Mouse (Mus musculus) macrophage (primary cell): ENCODE measurements around the gene Zfp947. TPM values are rescaled to one million over a fixed set of nuclear protein-coding genes. Genes with fewer than 3 reads are reported as not detected.
A peak's percentile ranks its signal among the peaks of the same experiment; 100 is the strongest.
"Not testable (repeated sequence)": the region's sequence is repeated elsewhere in the genome, so short reads cannot be mapped to it uniquely, and the experiment has no call there.

Experiments
- H3K27ac ChIP-seq: fragments of 350-480 bp; formaldehyde crosslinking; 2 replicates; pipeline ENCODE4 v1.9.0; 2021
- H3K36me3 ChIP-seq: fragments of 350-480 bp; formaldehyde crosslinking; 2 replicates; pipeline ENCODE4 v1.9.0; 2021; ENCODE audit errors: inconsistent target
- H3K4me3 ChIP-seq: fragments of 350-480 bp; formaldehyde crosslinking; 2 replicates; pipeline ENCODE4 v1.9.0; 2021; ENCODE audit errors: inconsistent target
- H3K79me2 ChIP-seq: fragments of 350-480 bp; formaldehyde crosslinking; 2 replicates; pipeline ENCODE4 v1.9.0; 2021; ENCODE audit errors: inconsistent target
- WGBS: methylation state at CpG from one replicate; pipeline ENCODE4 v1.1.7; 2026; ENCODE audit warnings: inconsistent platforms; ENCODE audit not compliant: missing documents; 5-methylcytosine and 5-hydroxymethylcytosine counted together
- polyA plus RNA-seq: library from polyadenylated mRNA; stranded (reverse); fragments of 250-400 nt; gene quantifications from 3 replicates; pipeline ENCODE4 v1.2.4, GENCODE M21; 2018; ENCODE audit warnings: inconsistent platforms
- total RNA-seq, 78 experiments: library from RNA; depleted of rRNA; stranded (reverse); fragments of 250-400 nt; gene quantifications; 1 replicate in 9 of 78; 2 replicates in 24 of 78; 3 replicates in 43 of 78; 4 replicates in 2 of 78; pipeline ENCODE4 v1.2.4; 2018; ENCODE audit warnings: inconsistent platforms in 56 of 78

Zfp947 gene
- 1 to 10 TPM in 13 of 26 experiments, under 1 TPM in 7, not detected in 6; 0.16 to 4.9 (median 1.5) TPM for total RNA-seq (2018; cell fraction: chromatin; rRNA removed)
- 1 to 10 TPM in 20 of 26 experiments, under 1 TPM in 6; 0.28 to 3.2 (median 1.9) TPM for total RNA-seq (2018; cell fraction: cytosol; rRNA removed)
- total RNA-seq (2018; cell fraction: nucleus; rRNA removed) = 1 to 10 TPM in 15 of 26 experiments, under 1 TPM in 11; 0.25 to 7.6 (median 1.1) TPM
- polyA plus RNA-seq = 1.4 to 3.0 TPM (median 2.0 TPM) in 3 replicates

DNA sequence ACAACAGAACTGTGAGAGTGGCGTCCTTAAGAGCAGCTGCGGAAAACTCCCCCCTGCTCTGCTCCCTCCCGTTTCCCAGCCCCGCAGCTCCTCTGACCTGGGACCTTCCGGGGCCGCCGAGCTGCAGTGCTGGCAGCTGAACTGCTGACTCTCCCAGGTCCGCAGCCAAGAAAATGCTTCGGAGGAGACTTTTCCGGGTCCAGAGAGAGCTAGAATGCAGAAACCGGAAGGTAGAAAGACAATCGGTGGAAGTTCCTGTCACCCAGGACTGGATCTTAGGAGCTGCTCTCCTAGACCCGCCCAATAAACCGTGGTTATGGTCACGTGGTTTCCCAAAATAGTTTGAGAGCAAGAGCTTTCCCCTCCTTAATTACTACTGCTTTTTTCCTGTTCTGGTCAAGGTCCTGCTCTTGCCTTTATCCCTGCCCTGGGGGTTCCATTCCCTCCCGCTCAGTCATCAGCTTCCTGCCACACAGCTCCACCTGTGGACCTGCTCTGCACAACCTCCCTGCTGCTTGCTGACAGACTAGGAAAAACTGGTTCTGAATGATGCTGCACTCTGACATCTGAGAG lies at the start of gene Zfp947:
TSS of gene Zfp947 (minus strand) at position 469 of the 573 bp plus-strand sequence.
- not testable (repeated sequence) for H3K27ac ChIP-seq, H3K79me2 ChIP-seq, H3K36me3 ChIP-seq
- peak within 1 kb of the TSS; percentile 51 for H3K4me3 ChIP-seq
- WGBS = 0% methylated on average over 16 of the region's 16 CpGs

DNA sequence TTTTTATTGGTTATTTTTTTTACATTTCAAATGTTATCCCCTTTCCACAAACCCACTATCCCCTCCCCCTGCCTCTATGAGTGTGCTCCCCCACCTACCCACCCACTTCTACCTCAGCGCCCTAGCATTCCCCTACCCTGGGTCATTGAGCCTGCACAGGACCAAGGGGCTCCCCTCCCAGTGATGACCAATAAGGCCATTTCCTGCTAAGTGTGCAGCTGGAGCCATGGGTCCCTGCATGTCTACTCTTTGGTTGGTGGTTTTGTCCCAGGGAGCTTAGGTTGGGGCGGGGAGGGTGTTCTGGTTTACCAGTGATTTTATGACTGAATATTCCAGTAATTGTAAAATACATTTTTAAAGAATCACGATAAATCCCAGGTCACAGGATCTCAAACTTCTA lies 686 bp downstream of the Zfp947 start:
- H3K36me3 ChIP-seq, H3K27ac ChIP-seq, H3K79me2 ChIP-seq: not testable (repeated sequence)
- peak overlapping the region; percentile 51 for H3K4me3 ChIP-seq
- 20% methylated on average over 2 of the region's 3 CpGs for WGBS

DNA sequence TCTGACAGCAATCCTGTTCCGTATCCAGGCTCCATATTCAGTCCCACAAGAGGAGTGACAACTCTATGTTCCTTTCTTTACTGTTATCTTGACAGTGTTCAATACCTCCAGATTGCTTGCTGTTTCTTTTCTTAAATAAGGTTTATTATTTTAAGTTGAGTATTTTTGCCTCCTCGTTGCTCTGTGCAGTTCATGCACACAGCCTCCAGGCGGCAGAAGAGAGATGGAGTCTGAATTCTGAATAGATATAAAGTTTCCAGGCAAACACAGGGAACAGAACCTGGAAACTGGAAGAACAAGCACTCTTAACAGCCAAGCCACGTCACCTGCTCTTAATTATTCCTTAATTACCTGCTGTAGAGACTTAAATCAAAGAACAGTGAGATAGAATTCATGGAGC lies 12.0 kb downstream of the Zfp947 start:
- not testable (repeated sequence) for H3K79me2 ChIP-seq, H3K36me3 ChIP-seq, H3K4me3 ChIP-seq, H3K27ac ChIP-seq
- WGBS = 88% methylated on average over 2 of the region's 4 CpGs

DNA sequence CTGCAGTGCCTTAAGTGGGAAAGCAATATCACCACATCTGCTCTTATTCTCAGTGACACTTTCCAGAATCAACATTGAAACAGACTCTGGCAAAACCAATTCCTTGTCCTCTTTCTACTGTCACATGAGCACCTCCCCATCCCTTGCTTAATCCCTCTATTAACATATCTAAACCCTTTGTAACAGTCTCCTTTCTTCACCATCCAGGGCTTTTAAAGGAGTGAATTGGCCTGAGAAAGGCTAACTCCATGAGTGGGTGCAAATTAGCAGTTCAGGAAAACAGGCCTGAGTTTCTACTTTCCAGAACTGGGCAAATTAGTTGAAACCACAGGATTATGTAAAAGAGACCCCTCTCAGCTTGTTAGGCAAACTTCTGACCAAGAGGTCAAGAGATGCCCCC lies 47.2 kb downstream of the Zfp947 start:
- no peak overlapping the region for H3K4me3 ChIP-seq
- no peak overlapping the region for H3K27ac ChIP-seq
- no peaks in the 10 kb centered on the region for H3K36me3 ChIP-seq
- H3K79me2 ChIP-seq = no peaks in the 10 kb centered on the region

Other genes with a start within 250 kb of the Zfp947 start
- gene Zfp942, start 203.7 kb downstream of the Zfp947 start, polyA plus RNA-seq = 7.4 to 17.9 TPM (median 9.0 TPM) in 3 replicates
- gene Zfp943, start 203.6 kb downstream of the Zfp947 start, polyA plus RNA-seq = 9.9 to 23.5 TPM (median 13.6 TPM) in 3 replicates
- gene Zfp994, start 59.4 kb upstream of the Zfp947 start, polyA plus RNA-seq = 6.5 to 14.3 TPM (median 6.9 TPM) in 3 replicates
- gene CT030661.1, start 148.6 kb upstream of the Zfp947 start, polyA plus RNA-seq = 15.5 to 36.3 TPM (median 16.8 TPM) in 3 replicates
- 5.3 to 13.3 TPM (median 8.0 TPM) in 3 replicates for gene Zfp944, start 195.2 kb upstream of the Zfp947 start, polyA plus RNA-seq
- 7.2 to 16.2 TPM (median 8.8 TPM) in 3 replicates for gene Zfp758, start 195.3 kb upstream of the Zfp947 start, polyA plus RNA-seq